Mouse (Mus musculus) liver, postnatal 0 days (tissue): ENCODE results near the gene Fam213b.

Experiments used
- CTCF ChIP-seq: sonication (generic); IDR thresholded peaks from 2 replicates; pipeline ENCODE4 v1.5.1; 2016; ENCODE audit warnings: antibody characterized with exemption, low read depth
- EP300 ChIP-seq: IDR thresholded peaks from 2 replicates; pipeline ENCODE4 v1.6.1; 2016; ENCODE audit warnings: antibody characterized with exemption, low read depth, mild to moderate bottlenecking

DNA sequence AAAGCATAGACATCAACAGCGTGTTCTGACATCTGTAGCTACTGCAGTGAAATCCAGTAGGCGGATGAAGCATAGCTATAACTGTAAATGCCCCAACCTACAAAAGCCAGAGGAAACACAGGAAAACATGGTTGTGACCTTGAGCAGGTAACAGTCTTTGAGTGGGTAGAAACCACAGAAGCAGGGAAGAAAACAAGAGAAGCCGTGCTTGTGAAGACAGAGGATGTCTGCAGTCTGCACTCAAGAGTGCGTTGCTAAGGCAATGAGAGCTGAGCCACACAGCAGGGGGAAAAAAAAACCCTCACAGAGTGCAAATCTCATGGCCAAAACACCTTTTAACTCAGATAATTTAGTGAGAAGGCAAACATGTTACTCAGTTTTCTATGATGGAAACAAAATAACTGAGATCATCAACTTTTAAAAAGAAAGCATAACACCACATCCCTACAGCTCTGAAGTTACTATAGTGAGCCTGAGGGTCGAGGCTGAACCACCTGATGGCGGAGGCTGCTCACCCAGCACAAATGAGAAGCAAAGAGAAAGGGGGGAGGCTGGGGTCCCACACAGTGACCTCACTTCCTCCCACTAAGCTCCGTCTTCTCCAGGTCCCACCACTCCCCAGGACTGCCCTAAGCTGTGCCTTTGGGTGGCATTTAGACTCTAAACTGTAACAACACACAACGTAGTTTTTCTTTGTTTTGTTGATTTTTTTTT is 37.8 kb upstream of the Fam213b start:
- TF ChIP-seq CTCF = no peak
- no peak for TF ChIP-seq EP300
